Mouse (Mus musculus) embryonic stem cell, embryonic (primary cell): Measurements from ENCODE around the gene Ccdc110.

Experiments
- CTCF ChIA-PET, 4 experiments: fragments of 300-600 bp in 2 of 4; fragments of 350-600 bp in 2 of 4; sonication (Branson Sonifier 250); formaldehyde crosslinking; loops; one replicate each; lab custom pipeline; 2022; ENCODE audit warnings: inconsistent platforms in 2 of 4; lab: Charles Lee
- POLR2A ChIA-PET, 4 experiments: fragments of 300-600 bp in 2 of 4; fragments of 350-600 bp in 2 of 4; sonication (Branson Sonifier 250); formaldehyde crosslinking; loops; one replicate each; lab custom pipeline; 2022; ENCODE audit warnings: antibody characterized with exemption in 4 of 4, inconsistent platforms in 1 of 4; lab: Charles Lee

Gene Ccdc110

DNA sequence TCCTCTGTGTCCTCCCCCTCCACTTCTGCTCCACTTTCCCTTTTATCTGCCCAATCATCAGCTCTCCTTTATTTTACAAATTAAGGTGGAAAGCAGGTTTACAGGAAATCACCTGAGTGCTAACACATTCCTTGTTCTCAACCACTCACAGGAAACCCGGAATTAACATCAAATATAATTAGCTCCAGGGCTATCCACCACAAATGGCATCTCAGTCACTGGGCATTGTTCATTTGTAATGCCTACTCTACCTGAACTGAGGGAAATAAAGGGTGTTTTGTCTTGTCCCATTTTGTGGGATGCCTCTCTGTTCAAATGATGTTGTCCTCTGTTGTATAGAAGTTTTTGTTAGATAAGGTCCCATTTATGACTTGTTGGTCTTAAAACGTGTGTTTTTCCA, 16.2 kb downstream of the Ccdc110 start:
- ChIA-PET POLR2A (interaction anchor here in 1 of 4 experiments (1.2 kb wide), 1 partner anchor 49 kb away, joined by 8 read pairs; the partner anchor contains the start of gene Lrp2bp), CTCF (interaction anchor here in 2 of 4 experiments (0.6 to 0.9 kb wide), 3 partner anchors 16 to 1157 kb away, joined by 3 to 4 read pairs (median 3); partner anchors contain the start of gene Ccdc110 (in 1 of the 2))

DNA sequence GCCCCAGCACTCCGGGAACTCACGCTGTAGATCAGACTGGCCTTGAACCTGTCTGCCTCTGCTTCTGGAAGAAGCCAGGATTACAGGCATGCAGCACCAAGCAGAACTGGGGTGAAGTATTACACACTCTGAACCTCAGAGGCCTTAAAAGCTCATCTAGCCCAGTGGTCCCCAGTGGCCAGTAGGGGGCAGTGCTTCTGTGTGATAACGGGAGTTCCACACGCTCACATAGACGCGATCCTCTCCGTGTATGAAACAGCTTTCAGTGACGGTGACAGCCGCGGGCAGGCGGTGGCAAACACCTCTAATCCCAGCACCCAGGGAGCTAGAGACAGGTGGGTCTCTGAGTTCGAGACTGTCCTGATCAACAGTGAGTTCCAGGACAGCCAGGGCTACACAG, 36.5 kb downstream of the Ccdc110 start:
- CTCF ChIA-PET, result interaction anchor here in 3 of 4 experiments (0.6 to 1.2 kb wide), 10 partner anchors 10 to 533 kb away, joined by 3 to 4 read pairs (median 4); partner anchors contain the start of gene Ccdc110 (in 1 of the 3)
- POLR2A ChIA-PET, result interaction anchor here in 1 of 4 experiments (1.1 to 1.4 kb wide), 2 partner anchors 29 to 240 kb away, joined by 3 to 6 read pairs; partner anchors contain the start of genes Lrp2bp and Slc25a4

DNA sequence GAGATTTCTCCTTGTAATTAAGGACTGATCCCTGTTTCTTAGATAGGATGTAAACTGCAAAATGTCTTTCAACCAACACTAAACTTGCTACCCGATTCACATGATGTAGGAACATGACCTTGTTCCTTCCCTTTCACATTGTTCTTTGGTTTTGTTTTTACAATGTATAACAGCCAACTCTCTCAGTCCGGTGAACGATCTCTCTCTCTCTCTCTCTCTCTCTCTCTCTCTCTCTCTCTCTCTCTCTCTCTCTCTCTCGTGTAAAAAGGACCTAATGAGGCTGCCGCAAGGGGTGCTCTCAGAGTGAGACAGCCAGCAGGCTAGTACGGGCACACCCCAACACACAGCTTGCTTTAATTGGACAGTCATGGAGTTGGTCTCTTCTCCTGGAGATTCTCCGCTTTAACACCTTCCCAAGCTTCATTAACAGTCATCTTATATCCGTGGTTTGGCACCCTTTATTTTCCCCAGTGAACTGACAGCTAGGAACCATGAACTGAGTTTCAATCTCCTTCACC, 39.6 kb downstream of the Ccdc110 start:
- CTCF ChIA-PET, result no interaction called here
- POLR2A ChIA-PET, result interaction anchor here in 1 of 4 experiments (3.3 kb wide), 1 partner anchor 25 kb away, joined by 27 read pairs; the partner anchor contains the start of gene Lrp2bp

DNA sequence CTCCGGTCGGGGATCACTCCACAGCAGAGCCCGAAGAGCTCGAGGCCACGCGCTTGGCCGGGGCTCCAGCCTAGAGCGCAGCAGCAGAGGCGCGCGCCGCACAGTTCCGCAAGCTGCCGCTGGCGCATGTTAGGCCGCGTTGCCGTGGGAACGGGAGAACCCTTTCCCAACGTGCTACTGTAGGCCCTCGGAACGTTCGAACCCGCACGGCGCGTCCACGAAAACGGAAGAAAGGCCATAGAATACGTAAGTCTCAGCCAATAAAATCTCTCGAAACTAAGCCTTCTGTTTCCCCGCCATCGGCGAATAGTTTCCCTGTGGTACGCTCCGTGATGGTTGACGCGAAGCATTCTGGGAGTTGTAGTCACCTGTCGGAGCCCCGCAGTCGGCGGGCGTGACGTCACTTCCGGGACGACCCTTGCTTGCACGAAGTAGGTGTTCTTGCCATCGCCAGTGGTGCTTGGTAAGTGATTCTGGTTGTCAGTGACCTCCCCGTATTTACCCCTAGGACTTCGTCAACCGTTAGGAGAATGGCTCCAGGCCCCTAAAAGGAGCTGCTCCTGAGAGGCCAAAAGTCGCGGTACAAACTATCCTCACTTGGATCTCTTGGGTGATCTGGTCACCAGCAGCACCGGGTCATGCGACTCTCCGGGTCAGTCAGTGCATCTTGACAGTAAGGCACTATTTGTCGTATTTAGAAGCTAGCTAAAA, 40.9 kb downstream of the Ccdc110 start, which contains the start of the genes 1700029J07Rik and Ufsp2:
1700029J07Rik (minus strand) TSS at position 127 of the 711 bp plus-strand sequence.
Ufsp2 (plus strand) TSS at position 403 of the 711 bp plus-strand sequence.
- POLR2A ChIA-PET, result interaction anchor here in 3 of 4 experiments (0.7 to 3.3 kb wide), 14 partner anchors 21 to 236 kb away, joined by 3 to 27 read pairs (median 4); partner anchors contain the start of genes Lrp2bp (in 2 of the 3) and Slc25a4 (in 2 of the 3)

DNA sequence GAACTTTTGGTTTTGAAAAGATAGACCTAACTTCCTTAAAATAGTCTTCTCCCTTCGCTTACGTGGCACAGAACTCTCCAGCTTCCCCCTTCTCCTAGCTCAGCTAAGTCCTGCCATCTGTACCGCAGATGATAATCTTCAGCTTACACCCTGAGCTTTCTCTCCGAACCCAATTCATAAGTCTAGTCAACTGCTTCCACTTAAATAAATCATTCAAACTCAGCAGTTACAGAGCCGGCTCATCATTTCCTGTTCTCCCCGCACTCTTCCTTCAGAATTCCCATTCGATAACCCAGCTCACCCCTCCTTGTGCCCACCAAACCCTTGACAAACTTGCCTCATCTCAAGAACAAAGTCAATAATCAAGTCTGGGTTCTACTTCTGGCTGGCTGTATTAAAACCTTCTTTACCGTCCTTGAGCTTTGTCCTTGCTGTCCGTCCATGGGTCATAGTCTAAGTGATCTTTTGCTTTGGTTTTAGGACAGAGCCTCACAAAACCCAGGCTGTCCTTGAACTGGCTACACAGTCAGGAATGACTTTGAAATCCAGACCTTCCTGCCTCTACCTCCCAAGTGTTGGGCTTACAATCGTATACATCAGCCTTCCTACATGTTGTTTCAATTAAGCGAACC, 41.5 kb downstream of the Ccdc110 start:
- POLR2A ChIA-PET, result interaction anchor here in 3 of 4 experiments (0.7 to 3.3 kb wide), 8 partner anchors 22 to 235 kb away, joined by 3 to 27 read pairs (median 4); partner anchors contain the start of genes Lrp2bp (in 2 of the 3) and Slc25a4 (in 2 of the 3)
- CTCF ChIA-PET, result interaction anchor here in 1 of 4 experiments (0.6 to 0.7 kb wide), 2 partner anchors 135 to 196 kb away, joined by 3 to 6 read pairs; no protein-coding TSS in a partner anchor

More for the DNA sequence above, 40.9 kb downstream of the Ccdc110 start, which contains the start of the genes 1700029J07Rik and Ufsp2:
- CTCF ChIA-PET, result interaction anchor here in 2 of 4 experiments (0.6 to 0.7 kb wide), 3 partner anchors 134 to 244 kb away, joined by 3 to 6 read pairs (median 5); no protein-coding TSS in a partner anchor

DNA sequence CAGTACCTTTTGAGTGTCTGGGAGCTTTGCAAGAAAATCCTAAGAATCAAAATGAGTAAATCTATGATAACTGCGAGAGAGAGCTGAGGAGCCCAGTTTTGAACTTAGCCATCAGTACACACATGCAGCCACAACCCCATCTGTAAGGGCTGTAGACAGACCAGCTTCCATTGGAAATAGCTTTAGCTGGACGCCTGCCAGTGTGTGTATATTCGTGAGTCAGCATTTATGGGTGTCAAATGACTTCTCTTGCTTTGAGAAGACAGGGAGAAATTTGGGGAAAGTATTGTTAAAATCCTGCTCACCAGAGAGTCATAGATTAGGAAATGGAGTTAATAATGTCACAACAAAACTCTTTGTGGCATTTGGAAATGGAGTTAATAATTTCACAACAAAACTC, 52.2 kb downstream of the Ccdc110 start:
- CTCF ChIA-PET, result interaction anchor here in 1 of 4 experiments (1.4 kb wide), 1 partner anchor 16 kb away, joined by 4 read pairs; no protein-coding TSS in a partner anchor
- POLR2A ChIA-PET, result no interaction called here

DNA sequence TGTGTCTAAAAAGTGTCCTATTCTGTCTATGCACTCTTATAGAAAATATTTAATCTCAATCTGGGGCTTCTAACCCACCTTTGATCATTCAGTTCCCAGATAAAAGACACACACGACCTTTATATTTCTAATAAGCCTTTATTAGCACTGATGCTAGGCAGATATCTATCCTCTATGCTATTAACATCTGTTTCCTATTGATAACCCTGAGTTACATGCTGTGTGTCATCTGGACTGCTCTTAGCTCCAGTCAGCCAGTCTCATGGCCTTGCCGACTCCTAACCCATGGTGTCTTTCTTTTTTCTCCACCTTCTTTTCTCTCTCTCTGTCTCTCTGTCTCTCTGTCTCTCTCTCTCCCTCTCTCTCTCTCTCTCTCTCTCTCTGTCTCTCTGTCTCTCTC, 53.8 kb downstream of the Ccdc110 start:
- ChIA-PET POLR2A (interaction anchor here in 1 of 4 experiments (1.3 kb wide), 1 partner anchor 11 kb away, joined by 3 read pairs; no protein-coding TSS in a partner anchor), CTCF (no interaction called here)

DNA sequence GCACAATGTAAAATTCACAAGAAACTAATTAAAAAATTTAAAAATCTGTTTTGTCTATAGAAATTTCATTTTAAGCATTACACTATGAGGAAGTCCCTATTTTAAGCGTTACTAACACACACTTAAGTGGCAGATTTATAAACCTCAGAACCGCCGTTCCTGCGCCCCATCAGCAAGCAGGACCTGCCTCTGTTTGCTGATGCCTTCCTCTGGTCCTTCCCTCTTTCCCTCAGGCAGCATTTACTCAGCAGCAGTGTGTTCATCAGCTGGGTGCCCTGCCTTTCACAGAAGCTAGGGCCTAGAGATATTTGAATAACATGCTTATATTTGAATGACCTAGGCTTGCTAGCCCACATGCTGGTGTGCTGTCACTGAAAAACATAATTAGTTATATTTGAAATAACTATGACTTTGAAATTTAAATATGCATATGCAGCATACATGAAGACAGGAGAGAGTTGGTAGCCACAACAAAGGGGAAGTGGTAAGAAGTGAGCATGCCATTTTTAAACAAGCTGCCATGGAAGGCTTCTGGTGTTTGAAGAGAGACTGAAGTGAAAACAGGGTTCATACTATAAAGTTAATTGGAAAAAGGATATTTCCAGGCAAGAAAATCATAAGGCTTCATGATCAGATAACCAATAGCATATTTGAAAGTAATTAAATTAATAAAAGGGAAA, 56.4 kb downstream of the Ccdc110 start:
- ChIA-PET POLR2A (interaction anchor here in 3 of 4 experiments (0.7 to 1.4 kb wide), 4 partner anchors 8 to 13 kb away, joined by 3 read pairs; partner anchors contain the start of gene Lrp2bp (in 1 of the 3)), CTCF (no interaction called here)
